Mouse (Mus musculus): Measurements from ENCODE around the gene Pcif1. TPM values are rescaled to one million over a fixed set of nuclear protein-coding genes. Genes with fewer than 3 reads are reported as not detected.

The Pcif1 gene
- polyA plus RNA-seq, 1 experiment, result 37.2 TPM

DNA sequence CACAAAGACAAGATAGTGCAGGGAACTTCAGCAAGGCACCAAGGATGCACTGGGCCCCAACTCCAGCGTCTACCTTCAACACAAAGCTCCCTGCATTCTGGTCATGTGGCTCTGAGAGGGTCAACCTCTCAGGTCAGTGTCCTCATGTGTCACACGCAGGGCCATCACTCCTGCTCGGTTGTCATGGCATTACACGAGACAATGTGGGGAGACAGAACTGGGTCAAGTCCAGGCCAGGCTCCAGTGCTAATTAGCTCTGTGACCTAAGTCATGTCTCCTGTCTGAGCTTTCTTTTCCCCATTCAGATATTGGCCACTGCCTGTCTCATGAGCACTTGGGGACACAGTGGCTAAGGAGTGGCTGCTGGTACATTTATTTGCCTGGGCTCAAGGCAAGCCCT, 44.2 kb downstream of the Pcif1 start:
- Histone ChIP-seq H3K4me3 (ENCODE audit: insufficient read depth, low read depth, low read length) (no peak overlapping the region), H3K4me1 (ENCODE audit: control insufficient read depth, insufficient read depth, low read length) (no peaks in the 10 kb centered on the region), H3K27ac (ENCODE audit: insufficient read depth, low read depth, low read length) (no peak overlapping the region), H3K36me3 (ENCODE audit: control insufficient read depth, insufficient read depth, low read length) (no peaks in the 10 kb centered on the region), H3K27me3 (replicated peaks; ENCODE audit: control insufficient read depth, insufficient read depth, low read length) (no peaks in the 10 kb centered on the region)
- no peak for TF ChIP-seq CTCF (conservative IDR thresholded peaks at IDR 0.05; ENCODE audit: insufficient read depth, insufficient read length, low read depth, low read length)
- TF ChIP-seq POLR2A (IDR thresholded peaks at IDR 0.05; ENCODE audit: low read depth, low read length), result no peak
- 55% methylated on average over 4 of the region's 4 CpGs for WGBS
- no peak for DNase-seq

DNA sequence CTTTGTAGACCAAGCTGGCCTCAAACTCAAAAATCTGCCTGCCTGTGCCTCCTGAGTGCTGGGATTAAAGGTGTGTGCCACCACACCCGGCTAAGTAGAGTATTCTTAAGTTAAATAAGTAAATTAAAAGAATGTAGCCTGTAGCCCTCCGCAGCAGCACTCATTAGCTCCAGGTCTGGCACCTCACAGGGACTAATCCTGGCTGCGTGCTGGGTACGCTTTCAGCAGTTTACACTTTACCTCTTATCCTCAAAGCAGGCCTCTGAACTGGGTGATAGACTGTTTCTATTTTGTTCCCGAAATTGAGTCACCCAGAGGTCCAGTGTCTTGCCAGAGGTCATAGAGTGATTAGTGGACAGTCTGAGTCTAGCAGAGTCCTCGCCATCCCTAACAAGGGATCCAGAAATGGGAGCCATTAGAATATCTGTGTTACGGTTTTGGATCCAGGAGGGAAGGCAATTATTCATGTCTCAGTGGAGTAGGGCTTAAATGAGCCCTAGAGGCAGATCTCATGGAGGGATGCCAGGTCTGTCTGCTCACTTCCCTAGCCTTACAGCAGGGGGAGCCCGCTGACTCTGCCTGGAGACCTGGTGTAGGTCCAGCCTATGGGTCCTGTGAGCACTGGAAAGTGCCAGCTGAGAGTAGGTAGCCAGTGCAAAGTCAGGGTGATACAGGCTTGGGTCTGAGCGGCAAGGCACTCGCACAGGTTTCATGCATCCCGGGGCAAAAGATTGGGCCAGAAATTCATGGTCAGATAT, 45.2 kb downstream of the Pcif1 start:
- TF ChIP-seq CTCF (conservative IDR thresholded peaks at IDR 0.05; ENCODE audit: insufficient read depth, insufficient read length, low read depth, low read length), result peak; percentile 95
- no peak for TF ChIP-seq POLR2A (IDR thresholded peaks at IDR 0.05; ENCODE audit: low read depth, low read length)
- no peak overlapping the region for H3K4me3 ChIP-seq (ENCODE audit: insufficient read depth, low read depth, low read length)
- no peaks in the 10 kb centered on the region for H3K4me1 ChIP-seq (ENCODE audit: control insufficient read depth, insufficient read depth, low read length)
- no peaks in the 10 kb centered on the region for H3K27me3 ChIP-seq (replicated peaks; ENCODE audit: control insufficient read depth, insufficient read depth, low read length)
- no peaks in the 10 kb centered on the region for H3K36me3 ChIP-seq (ENCODE audit: control insufficient read depth, insufficient read depth, low read length)
- peak; percentile 95 for DNase-seq
- WGBS, result 31% methylated on average over 11 of the region's 11 CpGs
- H3K27ac ChIP-seq (ENCODE audit: insufficient read depth, low read depth, low read length), result no peak overlapping the region

DNA sequence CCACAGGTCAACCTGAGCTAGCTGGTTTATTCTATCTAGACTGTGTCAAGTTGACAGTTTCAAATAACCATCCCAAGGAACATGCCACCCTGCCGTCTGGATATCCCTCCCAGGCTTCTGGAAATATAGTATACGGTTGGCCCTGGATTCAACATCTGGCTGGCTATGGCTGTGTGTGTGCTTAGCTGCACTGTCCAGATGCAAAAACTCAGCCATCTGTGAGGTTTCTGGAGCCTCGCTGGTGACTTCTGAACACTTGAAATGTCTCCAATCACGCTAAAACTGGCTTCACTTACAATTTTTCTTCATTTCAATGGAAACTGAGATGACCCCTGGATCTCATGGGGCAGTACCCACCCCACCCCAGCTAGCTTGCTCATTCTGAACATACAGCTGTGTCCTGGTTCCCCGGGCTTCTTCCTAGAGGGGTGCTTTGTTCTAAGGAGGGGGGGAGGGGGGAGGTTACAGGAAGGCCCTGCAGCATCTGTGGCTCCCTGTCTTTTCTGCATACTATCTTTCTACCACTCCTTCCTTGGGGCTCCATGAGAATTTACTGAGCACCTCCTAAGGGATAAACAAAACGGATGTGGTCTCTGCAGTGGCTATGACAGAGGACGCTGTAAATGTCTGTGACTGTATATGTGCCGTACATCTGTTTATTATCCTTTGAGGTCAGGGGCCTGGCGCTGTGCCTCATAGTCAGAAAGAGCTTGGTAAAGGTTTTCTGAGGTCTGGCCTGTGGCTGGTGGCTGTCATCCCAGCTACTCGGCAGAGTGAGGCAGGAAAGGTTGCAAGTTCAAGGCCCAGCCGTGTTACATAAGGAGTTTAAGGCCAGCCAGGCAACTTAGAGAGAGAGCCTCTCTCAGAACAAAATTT, 51.8 kb downstream of the Pcif1 start:
- Histone ChIP-seq H3K27ac (ENCODE audit: insufficient read depth, low read depth, low read length) (no peak overlapping the region), H3K27me3 (replicated peaks; ENCODE audit: control insufficient read depth, insufficient read depth, low read length) (no peaks in the 10 kb centered on the region), H3K36me3 (ENCODE audit: control insufficient read depth, insufficient read depth, low read length) (no peaks in the 10 kb centered on the region), H3K4me3 (ENCODE audit: insufficient read depth, low read depth, low read length) (no peak overlapping the region), H3K4me1 (ENCODE audit: control insufficient read depth, insufficient read depth, low read length) (no peaks in the 10 kb centered on the region)
- no peak for DNase-seq
- WGBS, result 58% methylated on average over 11 of the region's 11 CpGs
- no peak for TF ChIP-seq CTCF (conservative IDR thresholded peaks at IDR 0.05; ENCODE audit: insufficient read depth, insufficient read length, low read depth, low read length)
- TF ChIP-seq POLR2A (IDR thresholded peaks at IDR 0.05; ENCODE audit: low read depth, low read length), result no peak

DNA sequence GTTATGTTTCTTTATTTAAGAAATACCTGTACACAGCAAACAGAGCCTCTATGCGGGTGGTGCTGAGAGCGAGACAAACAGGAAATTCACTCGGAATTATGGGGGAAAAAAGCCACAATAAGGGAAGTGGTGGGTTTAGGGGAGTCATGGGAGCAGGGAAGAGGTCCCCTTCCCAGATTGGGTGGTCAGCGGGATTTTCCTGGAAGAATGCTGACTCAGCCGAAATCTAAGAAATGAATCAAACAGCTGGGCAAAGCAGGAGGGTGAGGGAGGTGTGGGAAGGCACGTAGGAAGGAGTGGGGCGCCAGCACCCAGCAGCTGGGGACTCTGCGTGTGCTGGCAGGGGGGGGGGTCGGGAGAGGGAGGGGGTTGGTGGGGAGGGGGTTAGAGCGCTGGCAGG, 54.4 kb downstream of the Pcif1 start:
- no peak for DNase-seq
- TF ChIP-seq POLR2A (IDR thresholded peaks at IDR 0.05; ENCODE audit: low read depth, low read length) (no peak), CTCF (conservative IDR thresholded peaks at IDR 0.05; ENCODE audit: insufficient read depth, insufficient read length, low read depth, low read length) (no peak)
- no peaks in the 10 kb centered on the region for H3K27me3 ChIP-seq (replicated peaks; ENCODE audit: control insufficient read depth, insufficient read depth, low read length)
- 38% methylated on average over 8 of the region's 10 CpGs for WGBS
- peaks cover 5% of the 10 kb centered on the region; the same call in 1 of the 2 replicates for H3K4me1 ChIP-seq (ENCODE audit: control insufficient read depth, insufficient read depth, low read length)
- H3K36me3 ChIP-seq (ENCODE audit: control insufficient read depth, insufficient read depth, low read length), result no peaks in the 10 kb centered on the region
- H3K4me3 ChIP-seq (ENCODE audit: insufficient read depth, low read depth, low read length), result no peak overlapping the region
- no peak overlapping the region for H3K27ac ChIP-seq (ENCODE audit: insufficient read depth, low read depth, low read length)

DNA sequence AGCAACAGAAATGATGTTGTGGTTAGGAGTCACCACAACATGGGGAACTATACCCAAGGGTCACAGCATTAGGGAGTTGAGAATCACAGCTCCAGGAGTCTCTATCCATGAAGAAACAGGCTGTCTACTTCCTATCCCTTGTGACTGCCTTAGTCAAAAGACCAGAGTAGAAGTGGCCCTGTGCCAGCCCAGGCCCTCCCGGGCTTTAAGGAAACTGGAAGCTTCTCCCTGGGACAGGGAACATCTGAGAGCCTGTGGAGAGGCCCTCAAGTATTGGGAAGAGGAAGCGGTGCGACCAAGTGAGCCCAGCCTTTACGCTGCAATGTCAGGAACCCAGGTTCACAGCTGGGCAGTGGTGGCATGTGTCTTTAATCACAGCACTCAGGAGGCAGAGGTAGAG, 56.9 kb downstream of the Pcif1 start:
- no peak overlapping the region for H3K4me3 ChIP-seq (ENCODE audit: insufficient read depth, low read depth, low read length)
- no peak for DNase-seq
- 66% methylated on average over 4 of the region's 4 CpGs for WGBS
- H3K36me3 ChIP-seq (ENCODE audit: control insufficient read depth, insufficient read depth, low read length), result no peaks in the 10 kb centered on the region
- peaks cover 5% of the 10 kb centered on the region; the same call in 1 of the 2 replicates for H3K4me1 ChIP-seq (ENCODE audit: control insufficient read depth, insufficient read depth, low read length)
- no peak for TF ChIP-seq POLR2A (IDR thresholded peaks at IDR 0.05; ENCODE audit: low read depth, low read length)
- TF ChIP-seq CTCF (conservative IDR thresholded peaks at IDR 0.05; ENCODE audit: insufficient read depth, insufficient read length, low read depth, low read length), result no peak
- no peaks in the 10 kb centered on the region for H3K27me3 ChIP-seq (replicated peaks; ENCODE audit: control insufficient read depth, insufficient read depth, low read length)
- no peak overlapping the region for H3K27ac ChIP-seq (ENCODE audit: insufficient read depth, low read depth, low read length)

DNA sequence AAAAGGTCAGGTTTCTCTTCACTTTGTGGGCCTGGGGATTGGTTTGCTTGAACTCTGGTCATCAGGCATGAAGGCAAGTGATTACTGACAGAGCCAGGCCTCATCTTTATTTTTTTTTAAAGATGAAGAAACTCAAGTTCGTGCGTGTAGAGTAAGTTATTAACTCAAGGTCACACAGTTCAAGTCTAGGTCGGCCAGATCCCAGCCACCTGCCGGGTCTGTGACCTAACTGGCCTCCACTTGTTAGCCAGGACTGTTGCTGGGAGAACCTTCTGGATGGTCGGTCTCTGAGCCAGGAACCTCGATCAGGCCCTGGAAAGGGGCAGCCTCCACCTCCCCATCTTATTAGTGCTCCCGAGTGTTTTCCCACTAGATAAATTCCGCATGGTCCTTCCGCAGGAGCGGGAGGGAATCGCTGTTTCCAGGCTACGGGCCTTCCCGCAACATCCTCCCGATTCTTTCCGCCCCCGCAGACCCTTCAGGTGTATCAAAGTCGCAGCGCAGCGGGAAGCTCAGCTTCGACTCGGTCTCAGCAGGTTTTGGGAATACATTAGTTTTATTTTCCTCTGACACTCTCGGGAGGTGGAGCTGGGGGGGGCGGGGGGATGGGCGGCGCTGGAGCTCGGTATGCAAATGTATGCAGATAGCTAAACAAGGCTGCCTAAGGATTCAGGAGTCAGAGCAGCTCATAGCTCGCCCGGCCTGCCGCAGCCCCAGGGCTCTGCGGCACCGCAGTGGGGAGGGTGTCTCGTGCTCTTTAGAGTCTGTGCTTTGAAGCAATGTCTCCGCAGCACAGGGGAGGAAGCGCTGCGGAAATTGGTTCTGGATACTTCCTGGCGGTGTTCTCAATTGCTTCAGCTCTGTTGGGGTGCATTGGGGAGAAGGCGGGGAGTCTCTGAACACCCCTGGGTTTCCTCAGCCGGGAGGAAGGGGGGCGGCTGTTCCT, 59.3 kb downstream of the Pcif1 start:
- TF ChIP-seq CTCF (conservative IDR thresholded peaks at IDR 0.05; ENCODE audit: insufficient read depth, insufficient read length, low read depth, low read length), result no peak
- Histone ChIP-seq H3K36me3 (ENCODE audit: control insufficient read depth, insufficient read depth, low read length) (no peaks in the 10 kb centered on the region), H3K4me3 (ENCODE audit: insufficient read depth, low read depth, low read length) (peak overlapping the region; percentile 32; the same call in 1 of the 2 replicates), H3K27ac (ENCODE audit: insufficient read depth, low read depth, low read length) (peak overlapping the region; percentile 28; the same call in 1 of the 2 replicates), H3K4me1 (ENCODE audit: control insufficient read depth, insufficient read depth, low read length) (peaks cover 5% of the 10 kb centered on the region; the same call in 1 of the 2 replicates), H3K27me3 (replicated peaks; ENCODE audit: control insufficient read depth, insufficient read depth, low read length) (no peaks in the 10 kb centered on the region)
- 4% methylated on average over 39 of the region's 39 CpGs for WGBS
- DNase-seq, result peak; percentile 70

All from kidney, adult 2 months (tissue).